Mouse (Mus musculus) liver, embryonic 14.5 days (tissue): Measurements from ENCODE around the gene Parva. TPM values are rescaled to one million over a fixed set of nuclear protein-coding genes. Genes with fewer than 3 reads are reported as not detected.

Experiments
- ATAC-seq: fragments of 200-750 bp; cut with Nextera tagmentation; 2 replicates; pipeline ENCODE4 v1.8.0; 2017; ENCODE audit warnings: moderate number of reproducible peaks, mild to moderate bottlenecking, moderate library complexity; ENCODE audit not compliant: insufficient read depth
- DNase-seq, 3 experiments: peaks; one replicate each; pipeline ENCODE4 v3.0.0-alpha.2; 2012 to 2013; ENCODE audit warnings: low read depth in 3 of 3, low spot score in 3 of 3
- H3K27ac ChIP-seq: fragments of 300-500 bp; sonication (generic); 2 replicates; pipeline ENCODE4 v1.5.1; 2014; ENCODE audit warnings: moderate library complexity, mild to moderate bottlenecking, control low read depth, inconsistent platforms
- H3K27me3 ChIP-seq: fragments of 300-500 bp; sonication (generic); 2 replicates; pipeline ENCODE4 v1.6.1; 2014; ENCODE audit warnings: mild to moderate bottlenecking, low read length, moderate library complexity; ENCODE audit not compliant: control insufficient read depth, insufficient read depth
- H3K36me3 ChIP-seq: fragments of 300-500 bp; sonication (generic); replicated peaks from 2 replicates; pipeline ENCODE4 v1.6.1; 2014; ENCODE audit warnings: low read depth; ENCODE audit not compliant: control insufficient read depth, insufficient read depth
- H3K4me1 ChIP-seq, 2 experiments: fragments of 200-500 bp in 1 of 2; fragments of 300-500 bp in 1 of 2; sonication (generic) in 1 of 2; replicated peaks; 2 replicates each; pipeline ENCODE4 v1.6.1; 2012 to 2014; ENCODE audit warnings: antibody characterized with exemption in 1 of 2, inconsistent platforms in 1 of 2, low read length in 1 of 2; ENCODE audit not compliant: control insufficient read depth in 2 of 2, insufficient read depth in 2 of 2
- H3K4me2 ChIP-seq: fragments of 300-500 bp; sonication (generic); 2 replicates; pipeline ENCODE4 v1.6.1; 2014; ENCODE audit warnings: low read depth, mild to moderate bottlenecking, control low read depth, moderate library complexity
- H3K4me3 ChIP-seq, 2 experiments: fragments of 200-500 bp in 1 of 2; fragments of 300-500 bp in 1 of 2; sonication (generic) in 1 of 2; 2 replicates each; pipeline ENCODE4 v1.5.1; 2012 to 2014; ENCODE audit warnings: low read depth in 2 of 2, low read length in 2 of 2, mild to moderate bottlenecking in 2 of 2, control low read depth in 1 of 2, inconsistent platforms in 1 of 2, moderate library complexity in 1 of 2; ENCODE audit not compliant: insufficient read depth in 1 of 2
- H3K9ac ChIP-seq: fragments of 300-500 bp; sonication (generic); replicated peaks from 2 replicates; pipeline ENCODE4 v1.6.1; 2014; ENCODE audit warnings: mild to moderate bottlenecking, control low read depth, moderate library complexity
- H3K9me3 ChIP-seq: fragments of 300-500 bp; sonication (generic); 2 replicates; pipeline ENCODE4 v1.6.1; 2016; ENCODE audit warnings: low read length, mixed read lengths; ENCODE audit not compliant: control insufficient read depth
- CTCF ChIP-seq: IDR thresholded peaks from 2 replicates; pipeline ENCODE4 v1.5.1; 2016; ENCODE audit warnings: antibody characterized with exemption, low read depth, control low read depth
- EP300 ChIP-seq: IDR thresholded peaks from 2 replicates; pipeline ENCODE4 v1.6.1; 2016; ENCODE audit warnings: antibody characterized with exemption, low read depth
- WGBS: fragments of 180-500 bp; shearing (Covaris S2); extraction: QIAGEN DNeasy Blood & Tissue Kit; methylation state at CpG from one replicate; pipeline ENCODE4 v1.1.7; 2014; ENCODE audit not compliant: insufficient replicate concordance; 5-methylcytosine and 5-hydroxymethylcytosine counted together
- polyA plus RNA-seq, 2 experiments: library from polyadenylated mRNA; depleted of rRNA in 1 of 2; stranded (reverse) in 1 of 2; unstranded in 1 of 2; fragments of >200 nt; fragmentation: Nextera tagmentation in 1 of 2; extraction: Ambion mirVana in 1 of 2; gene quantifications; 2 replicates each; pipeline versions ENCODE4 v1.2.1 to v1.2.3; 2012 to 2014

The Parva gene
- polyA plus RNA-seq, 2 experiments = 3.6 to 4.7 TPM

DNA sequence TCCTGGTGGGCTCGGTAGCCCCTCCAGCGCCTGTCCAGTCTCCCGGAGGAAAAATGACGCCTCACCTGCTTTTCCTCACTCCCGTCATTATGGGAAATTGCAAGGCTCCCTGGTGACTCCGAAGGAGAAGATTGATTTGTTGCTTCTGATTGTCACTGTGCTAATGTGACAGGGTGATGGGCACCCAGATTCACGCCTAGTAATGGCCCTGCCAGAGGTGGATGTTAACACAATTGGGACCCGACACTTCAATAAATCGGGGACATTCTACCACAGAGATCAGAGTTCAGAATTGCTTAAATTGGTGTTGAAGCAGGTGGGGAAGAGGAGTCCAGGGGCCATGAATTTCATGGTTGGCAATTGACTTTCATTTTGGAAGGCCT, 17.7 kb downstream of the Parva start:
- Histone ChIP-seq H3K4me1 (peaks cover 0 to 8% of the 10 kb centered on the region in 2 experiments; a peak in 1 of 4 replicates), H3K27ac (no peak overlapping the region), H3K9me3 (no peaks in the 10 kb centered on the region), H3K4me3 (no peak overlapping the region), H3K9ac (no peak overlapping the region), H3K36me3 (no peaks in the 10 kb centered on the region), H3K27me3 (no peaks in the 10 kb centered on the region), H3K4me2 (no peak overlapping the region)
- DNase-seq (no peak), ATAC-seq (no peak)
- 38% methylated on average over 9 of the region's 9 CpGs for WGBS
- TF ChIP-seq EP300 (no peak), CTCF (no peak)

DNA sequence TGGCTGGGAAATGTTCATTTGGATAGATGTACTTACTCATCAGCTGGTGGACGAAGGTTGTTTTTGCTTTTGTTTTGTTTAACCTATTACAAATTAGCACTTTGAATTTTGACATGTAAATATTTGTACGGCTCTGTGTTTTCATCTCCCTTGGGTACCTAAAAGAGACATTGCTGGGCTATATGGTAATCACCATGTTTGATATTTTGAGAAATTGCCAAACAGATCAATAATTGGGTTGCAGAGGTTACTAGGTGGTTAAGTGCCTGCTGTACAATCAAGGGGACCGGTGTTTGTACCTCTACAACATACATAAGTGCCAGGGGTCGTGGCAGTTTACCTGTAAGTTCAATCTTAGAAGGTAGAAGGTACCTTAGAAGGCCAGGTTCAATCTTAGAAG, 19.2 kb downstream of the Parva start:
- H3K27ac ChIP-seq = no peak overlapping the region
- H3K27me3 ChIP-seq = no peaks in the 10 kb centered on the region
- DNase-seq (no peak), ATAC-seq (no peak)
- no peak overlapping the region for H3K4me2 ChIP-seq
- no peaks in the 10 kb centered on the region for H3K9me3 ChIP-seq
- whole genome bisulfite sequencing = 51% methylated on average over 4 of the region's 4 CpGs
- H3K4me1 ChIP-seq = peaks cover 0 to 6% of the 10 kb centered on the region in 2 experiments; a peak in 1 of 4 replicates
- TF ChIP-seq EP300 (no peak), CTCF (no peak)
- no peak overlapping the region for H3K4me3 ChIP-seq
- no peak overlapping the region for H3K9ac ChIP-seq
- H3K36me3 ChIP-seq = no peaks in the 10 kb centered on the region

DNA sequence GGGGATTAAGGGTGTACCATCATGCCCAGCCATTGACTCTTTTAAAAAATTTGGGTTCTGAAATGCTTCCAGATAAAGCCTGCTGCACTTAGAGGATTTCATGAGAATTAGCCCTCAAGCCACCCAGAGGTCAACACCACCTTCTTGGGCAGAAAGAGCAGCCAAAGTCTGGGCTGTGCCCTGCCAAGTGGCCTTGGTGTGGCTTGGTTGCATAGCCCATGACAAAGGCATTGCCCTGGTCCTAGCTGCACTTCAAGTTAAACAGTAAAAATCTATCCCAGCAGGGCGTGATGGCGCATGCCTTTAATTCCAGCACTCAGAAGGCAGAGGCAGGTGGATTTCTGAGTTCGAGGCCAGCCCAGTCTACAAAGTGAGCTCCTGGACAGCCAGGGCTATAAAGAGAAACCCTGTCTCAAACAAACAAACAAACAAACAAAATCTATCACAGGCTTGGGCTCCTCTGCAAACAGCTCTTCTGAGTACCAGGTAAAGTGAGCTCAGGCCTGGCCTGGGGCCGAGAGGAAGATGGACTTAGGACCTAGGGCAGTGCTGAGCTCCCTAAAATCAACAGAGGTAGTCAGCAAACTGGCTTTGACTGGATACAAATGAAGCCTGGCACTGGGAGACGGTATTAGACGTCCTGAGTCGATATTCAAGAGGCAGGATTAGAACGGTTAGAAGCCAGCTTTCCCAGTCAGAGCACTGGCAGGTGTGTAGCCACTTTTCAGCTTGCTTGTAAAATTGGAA, 22.8 kb downstream of the Parva start:
- Histone ChIP-seq H3K4me1 (peaks cover 0 to 9% of the 10 kb centered on the region in 2 experiments; a peak in 1 of 4 replicates), H3K27me3 (no peaks in the 10 kb centered on the region), H3K4me3 (no peak overlapping the region), H3K36me3 (no peaks in the 10 kb centered on the region), H3K4me2 (no peak overlapping the region), H3K9me3 (no peaks in the 10 kb centered on the region), H3K27ac (no peak overlapping the region), H3K9ac (no peak overlapping the region)
- 59% methylated on average over 8 of the region's 8 CpGs for WGBS
- DNase-seq (peak; percentile 9 to 23 (median 9)), ATAC-seq (peak; percentile 58)
- TF ChIP-seq EP300 = no peak
- TF ChIP-seq CTCF = no peak

DNA sequence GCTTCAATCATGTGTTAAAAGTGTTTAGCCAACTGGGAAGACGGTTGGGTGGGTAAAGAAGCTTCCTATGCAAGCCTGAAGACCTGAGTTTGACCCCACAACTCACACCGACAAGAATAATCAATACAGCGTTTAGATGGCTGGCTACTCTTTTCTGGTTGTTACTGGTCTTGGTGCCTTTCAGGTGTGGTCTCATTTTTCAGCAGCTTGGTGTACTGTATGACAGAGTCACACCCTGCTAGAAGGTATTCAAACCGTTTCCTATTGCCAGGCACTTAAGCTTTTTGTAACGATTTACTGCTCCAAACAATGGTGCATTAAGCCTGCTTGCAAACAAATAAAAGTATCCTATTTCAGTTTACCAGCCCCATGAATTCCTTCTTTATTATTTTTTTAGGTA, 25.2 kb downstream of the Parva start:
- TF ChIP-seq CTCF (no peak), EP300 (no peak)
- ATAC-seq (no peak), DNase-seq (no peak)
- Histone ChIP-seq H3K36me3 (no peaks in the 10 kb centered on the region), H3K9ac (no peak overlapping the region), H3K4me3 (no peak overlapping the region), H3K4me1 (0 out of 4 replicates have a peak, but pooled peaks cover 0 to 3% of the 10 kb centered on the region in 2 experiments), H3K4me2 (no peak overlapping the region), H3K27me3 (no peaks in the 10 kb centered on the region), H3K27ac (no peak overlapping the region), H3K9me3 (no peaks in the 10 kb centered on the region)
- WGBS = 37% methylated on average over 5 of the region's 5 CpGs

DNA sequence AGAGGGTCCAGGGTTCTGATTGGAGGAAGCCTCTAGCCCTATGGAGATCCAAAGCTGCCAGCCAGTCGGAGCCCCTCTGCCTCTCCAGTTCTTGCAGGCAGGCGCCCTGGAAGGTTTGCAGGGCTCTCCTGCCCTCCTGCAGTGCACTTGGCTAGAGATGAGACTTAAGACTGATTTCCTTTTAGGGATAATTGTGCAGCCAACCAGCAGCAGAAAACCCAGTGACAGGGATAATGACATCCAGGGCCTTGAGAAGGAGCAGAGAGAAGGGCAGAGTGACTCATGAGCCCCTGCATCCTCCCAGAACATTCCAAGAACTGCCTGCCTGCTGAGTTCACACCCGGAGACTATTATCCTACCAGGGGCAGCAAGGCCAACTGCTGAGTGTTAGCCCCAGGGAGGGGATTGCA, 26.5 kb downstream of the Parva start:
- Histone ChIP-seq H3K9ac (no peak overlapping the region), H3K9me3 (no peaks in the 10 kb centered on the region), H3K4me3 (no peak overlapping the region), H3K36me3 (no peaks in the 10 kb centered on the region), H3K27me3 (no peaks in the 10 kb centered on the region), H3K27ac (no peak overlapping the region), H3K4me1 (0 out of 4 replicates have a peak, but pooled peaks cover 0 to 3% of the 10 kb centered on the region in 2 experiments), H3K4me2 (no peak overlapping the region)
- ATAC-seq = no peak
- DNase-seq = no peak
- TF ChIP-seq CTCF (no peak), EP300 (no peak)
- 18% methylated on average over 3 of the region's 3 CpGs for WGBS
